Mouse (Mus musculus) hindlimb bud, embryonic 11.5 days (tissue): ENCODE measurements around the gene Atg9b.

Experiments
- DNase-seq: peaks from one replicate; pipeline ENCODE4 v3.0.0-alpha.2; 2012; ENCODE audit warnings: low read depth, low spot score; ENCODE audit errors: extremely low spot score

The Atg9b gene

DNA sequence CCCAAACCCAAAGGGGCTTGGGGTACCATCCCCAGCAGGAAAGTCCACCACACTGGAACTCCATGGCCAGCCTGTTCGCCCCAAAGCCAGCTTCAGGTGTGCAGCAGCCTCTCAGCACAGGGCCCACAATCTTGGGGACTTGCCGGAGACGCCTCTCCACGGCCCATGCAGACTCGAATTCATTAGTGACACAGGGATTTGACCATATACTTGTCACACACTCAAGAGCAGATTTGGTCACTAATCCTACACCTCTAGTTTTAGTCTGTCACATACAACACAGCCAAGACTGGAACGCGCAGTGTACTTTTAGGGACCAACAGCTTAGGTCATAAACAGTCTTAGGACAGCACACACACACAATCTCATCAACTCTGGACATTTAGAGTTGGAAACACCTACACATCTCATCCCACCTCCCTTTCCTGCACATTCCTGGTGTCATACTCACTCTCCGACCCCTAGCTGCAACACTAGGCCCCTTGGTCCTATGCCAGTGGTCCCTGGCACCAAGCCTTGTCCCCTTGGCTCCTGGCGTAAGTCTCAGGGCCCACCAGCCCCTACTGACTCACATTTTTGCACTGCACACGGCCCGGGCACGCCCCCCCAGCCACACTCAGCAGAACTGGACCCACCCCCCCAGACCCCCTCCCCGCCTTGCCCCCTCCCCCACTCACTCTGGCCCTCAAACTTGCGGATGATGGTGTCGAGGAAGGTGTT is 41.3 kb downstream of the Atg9b start:
- DNase-seq, result no peak

DNA sequence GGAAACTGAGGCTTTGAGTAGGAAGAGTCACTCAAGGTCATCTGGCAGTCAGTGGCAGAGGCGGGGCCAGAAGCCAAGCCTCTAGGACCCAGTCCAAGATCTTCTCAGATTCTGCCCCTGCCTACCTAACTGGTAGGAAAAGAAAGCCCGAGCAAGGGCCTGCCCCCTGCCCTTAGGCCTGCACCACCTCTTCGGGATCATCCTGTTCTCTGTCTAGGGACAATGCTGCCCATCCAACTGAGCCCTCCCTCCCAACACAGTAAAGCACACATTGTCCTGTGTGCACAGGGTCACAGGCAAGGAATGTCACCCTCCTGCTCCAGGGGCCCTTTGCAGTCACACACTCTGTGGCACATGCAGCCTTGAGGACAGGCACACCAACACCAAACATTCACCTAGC is 41.9 kb downstream of the Atg9b start:
- DNase-seq, result no peak

DNA sequence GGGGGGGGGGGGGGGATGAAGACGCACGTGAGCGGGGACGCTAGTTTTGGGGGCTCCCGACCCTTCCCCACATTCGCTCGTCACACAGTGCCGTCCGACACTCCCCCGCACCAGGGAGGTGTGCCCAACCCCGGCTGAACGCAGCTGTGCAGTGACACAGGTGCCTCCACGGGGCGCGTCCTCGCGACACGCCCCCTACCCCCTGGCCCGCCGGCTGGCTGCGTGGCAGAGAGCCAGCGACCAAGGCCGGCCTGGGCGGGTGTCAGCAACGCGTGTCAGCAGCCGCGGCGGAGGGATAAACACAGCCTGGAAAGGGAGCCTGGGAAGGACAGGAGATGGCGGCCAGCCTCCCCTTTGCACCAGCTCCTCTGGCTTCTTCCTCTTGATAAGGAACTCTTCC is 43.4 kb downstream of the Atg9b start:
- no peak for DNase-seq

DNA sequence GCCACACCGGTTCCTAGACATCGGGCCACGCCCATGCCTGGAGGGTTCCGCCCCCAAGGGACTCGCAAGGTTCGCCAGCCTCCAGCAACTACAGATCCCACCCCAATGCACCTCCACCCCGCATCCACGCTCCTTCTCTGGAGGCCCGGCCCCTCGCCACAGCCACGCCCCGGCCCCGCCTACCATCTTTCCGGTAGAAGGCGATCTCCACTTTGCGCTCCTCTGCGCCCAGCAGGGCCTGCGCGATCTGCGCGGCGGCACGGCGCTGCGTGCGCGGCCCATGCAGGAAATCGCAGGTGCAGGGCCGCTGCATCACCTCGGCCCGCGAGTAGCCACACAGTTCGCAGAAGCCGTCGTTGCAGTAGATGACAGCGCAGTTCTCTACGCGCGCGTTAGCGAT is 43.8 kb downstream of the Atg9b start:
- DNase-seq, result no peak

DNA sequence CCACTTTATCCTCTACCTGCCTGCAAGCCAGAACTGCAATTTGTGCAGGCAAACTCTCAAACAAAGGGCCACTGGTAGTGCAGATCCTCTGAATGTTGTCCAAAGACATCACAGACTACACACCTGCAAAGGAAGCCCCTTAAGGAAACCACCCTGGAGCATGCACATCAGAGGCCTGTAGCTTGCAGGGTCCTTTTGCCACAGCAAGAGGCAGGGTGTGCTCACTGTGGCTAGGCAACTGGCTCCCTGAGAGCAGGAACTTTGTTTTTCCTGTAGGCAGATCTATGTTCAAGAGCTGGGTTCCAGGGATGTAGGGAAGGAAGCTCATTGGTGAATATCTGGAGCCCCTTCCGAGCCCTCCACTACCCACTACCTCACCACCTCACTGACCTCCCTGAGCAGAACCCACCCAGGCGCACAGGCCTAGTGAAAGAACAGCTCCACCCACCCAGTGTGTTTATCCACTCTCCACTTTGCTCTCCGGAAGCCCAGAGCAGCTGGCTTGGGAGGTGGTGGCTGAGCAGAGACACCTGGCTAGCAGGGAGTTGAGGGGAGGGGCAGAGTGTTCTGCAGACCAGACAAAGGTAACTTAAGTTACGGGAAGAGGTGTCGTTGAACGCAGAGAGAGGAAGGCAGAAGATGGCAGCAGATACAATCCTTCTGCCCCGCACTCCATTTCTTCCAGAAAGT is 44.6 kb downstream of the Atg9b start:
- no peak for DNase-seq

DNA sequence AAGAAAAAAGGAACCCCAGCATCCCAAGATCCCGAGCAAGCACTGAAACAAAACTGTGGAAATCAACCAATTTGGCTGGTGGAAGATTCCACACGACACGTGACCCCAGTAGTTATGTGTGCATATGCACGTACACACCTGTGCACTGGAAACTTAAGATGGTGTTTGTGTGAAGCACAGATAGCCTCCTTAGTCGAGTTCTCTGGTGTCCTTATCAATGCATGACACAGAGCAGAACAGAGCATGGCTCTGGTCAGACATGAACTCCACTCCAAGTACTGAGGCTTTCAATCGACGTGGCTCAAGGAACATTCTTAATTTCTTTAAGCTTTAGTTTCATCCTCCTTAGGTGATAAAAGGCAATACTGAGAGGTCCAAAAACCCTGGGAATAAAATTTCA is 45.6 kb downstream of the Atg9b start:
- DNase-seq, result no peak

DNA sequence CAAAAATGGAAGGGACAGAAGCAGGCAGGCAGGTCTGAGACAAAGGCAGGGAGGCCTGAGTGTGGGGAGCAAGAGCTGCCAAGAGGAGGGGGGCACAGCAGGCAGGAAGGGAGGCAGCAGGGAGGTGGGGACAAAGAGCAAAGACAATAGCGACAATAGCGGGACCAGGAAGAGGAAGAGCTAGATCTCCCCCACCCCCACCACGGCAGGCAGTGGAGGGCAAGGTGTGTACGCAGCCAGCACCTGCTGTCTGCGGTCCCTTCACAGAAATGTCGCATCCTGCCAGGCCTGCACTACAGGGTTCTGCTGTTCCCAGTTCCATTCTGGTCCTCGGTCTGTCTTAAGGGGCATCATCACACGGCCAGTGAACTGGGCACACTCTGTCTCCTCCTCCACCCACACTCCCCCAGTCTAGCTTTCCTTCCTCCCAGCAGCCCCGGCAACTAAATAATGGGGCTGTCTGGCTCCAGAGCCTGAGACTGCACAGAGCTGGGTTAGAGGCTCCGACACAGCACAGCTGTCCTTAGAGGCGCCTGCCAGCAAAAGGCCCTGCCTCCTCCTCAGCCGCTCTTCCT is 47.4 kb downstream of the Atg9b start:
- DNase-seq, result no peak

DNA sequence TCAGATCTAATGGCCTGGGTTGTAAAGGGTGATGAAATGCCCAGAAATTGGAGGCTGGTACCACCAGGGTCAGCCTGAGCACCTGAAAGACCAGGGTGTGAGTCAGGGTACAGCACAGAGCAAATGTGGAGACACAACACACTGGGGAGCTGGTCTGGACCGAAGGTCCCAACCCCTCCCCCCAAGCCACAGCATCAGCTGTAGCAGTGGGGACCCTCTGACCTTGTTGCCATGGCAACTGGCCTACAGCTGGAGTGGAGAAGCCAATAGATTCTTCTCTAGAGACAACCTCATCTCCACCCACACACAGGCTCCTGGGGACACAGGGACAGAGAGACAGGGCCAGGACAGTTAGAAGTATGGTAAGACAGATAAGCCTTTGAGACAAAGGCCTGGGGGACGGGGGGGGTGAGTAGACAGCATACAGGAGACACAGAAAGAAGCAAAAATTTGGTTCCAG is 47.9 kb downstream of the Atg9b start:
- DNase-seq, result no peak

DNA sequence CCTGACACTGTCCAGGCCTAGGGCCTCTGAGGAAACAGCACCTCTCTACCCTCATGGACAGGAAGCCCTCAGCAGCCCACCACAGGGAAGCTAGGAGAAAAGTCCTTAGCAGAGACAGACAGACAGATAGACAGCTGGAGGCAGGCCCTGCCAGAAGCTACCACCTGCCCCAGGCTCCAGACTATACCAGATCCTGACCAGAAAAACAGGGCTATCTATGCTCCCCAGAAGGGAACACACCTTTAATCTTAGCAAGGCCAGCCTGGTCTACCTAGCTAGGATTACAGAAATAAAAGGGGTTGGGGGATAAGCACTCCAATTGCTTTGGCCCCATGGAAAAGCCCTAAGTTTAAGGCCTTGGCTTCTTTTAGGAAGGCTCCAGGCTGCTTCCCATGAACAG is 48.6 kb downstream of the Atg9b start:
- DNase-seq, result no peak

DNA sequence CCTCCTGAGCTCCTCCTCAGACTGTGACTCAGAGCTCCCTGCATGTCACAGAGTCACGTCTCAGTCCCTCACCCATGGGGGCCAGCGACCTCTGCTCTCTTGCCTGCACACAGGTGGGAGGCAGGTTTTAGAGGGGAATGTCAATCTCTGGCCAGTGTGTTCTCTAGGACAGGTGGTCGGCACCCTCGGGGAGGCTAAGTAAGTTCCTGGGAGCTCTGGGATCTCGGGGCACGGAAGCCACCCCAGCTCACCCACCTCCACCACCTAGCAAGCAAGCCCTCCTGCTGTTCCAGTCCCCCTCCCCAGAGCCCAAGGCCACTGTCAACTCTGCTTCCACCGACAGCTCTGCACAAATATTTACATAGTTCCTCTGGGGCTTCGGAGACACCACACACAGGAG is 49.0 kb downstream of the Atg9b start:
- no peak for DNase-seq

DNA sequence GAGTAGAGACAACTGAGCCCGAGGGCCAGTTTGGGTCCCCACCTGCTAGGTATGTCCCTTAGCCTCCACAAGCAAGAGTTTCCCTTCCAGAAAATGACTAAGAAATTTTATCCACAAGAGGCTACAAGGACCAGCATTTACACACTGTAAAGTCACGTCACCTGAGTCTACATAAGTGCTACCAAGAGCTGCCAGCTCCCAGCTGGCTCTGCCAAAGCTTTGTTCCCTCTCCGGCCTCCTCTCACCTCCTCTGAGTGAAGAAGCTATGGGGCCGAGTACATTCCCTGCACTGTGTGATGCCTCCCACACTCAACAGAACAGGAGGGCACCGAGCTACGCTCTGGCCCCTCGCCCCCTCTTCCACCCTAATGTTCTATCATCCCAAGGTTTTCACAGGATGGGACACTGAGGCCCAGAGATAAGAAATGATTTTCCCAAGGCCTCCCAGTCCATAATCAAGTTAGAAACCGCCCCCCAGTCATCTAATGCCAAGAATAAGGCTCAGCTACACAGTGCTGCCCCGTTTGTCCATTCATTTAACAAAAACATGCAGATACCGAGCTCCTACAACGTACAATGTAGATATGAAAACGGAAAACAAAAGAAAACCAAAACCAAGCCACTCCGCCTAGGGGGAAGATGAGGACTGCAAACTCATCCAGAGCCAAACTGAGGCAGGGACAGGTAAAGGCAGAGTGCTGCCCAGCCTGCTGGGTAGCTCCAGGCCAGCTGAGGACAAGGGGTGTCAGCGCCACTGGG is 49.6 kb downstream of the Atg9b start:
- DNase-seq, result no peak

DNA sequence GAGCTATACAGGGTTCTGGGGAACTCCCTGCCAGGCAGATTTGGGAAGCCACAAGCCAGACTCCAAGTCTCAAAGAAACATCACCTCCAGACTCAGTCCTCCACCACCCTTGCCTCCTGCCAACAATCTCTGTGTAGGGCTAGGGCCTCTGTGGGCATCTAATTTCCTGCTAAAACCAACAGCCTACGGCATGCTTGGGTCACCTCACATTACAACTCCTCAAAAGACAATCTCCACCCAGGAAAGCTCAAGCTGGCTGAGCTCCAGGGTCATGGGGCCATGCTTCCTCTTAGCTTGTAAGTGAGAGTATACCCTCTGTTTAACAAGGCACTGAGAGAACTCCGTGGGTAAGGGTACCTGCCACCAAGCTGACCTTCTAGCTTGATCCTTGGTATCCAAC is 54.1 kb downstream of the Atg9b start:
- no peak for DNase-seq

DNA sequence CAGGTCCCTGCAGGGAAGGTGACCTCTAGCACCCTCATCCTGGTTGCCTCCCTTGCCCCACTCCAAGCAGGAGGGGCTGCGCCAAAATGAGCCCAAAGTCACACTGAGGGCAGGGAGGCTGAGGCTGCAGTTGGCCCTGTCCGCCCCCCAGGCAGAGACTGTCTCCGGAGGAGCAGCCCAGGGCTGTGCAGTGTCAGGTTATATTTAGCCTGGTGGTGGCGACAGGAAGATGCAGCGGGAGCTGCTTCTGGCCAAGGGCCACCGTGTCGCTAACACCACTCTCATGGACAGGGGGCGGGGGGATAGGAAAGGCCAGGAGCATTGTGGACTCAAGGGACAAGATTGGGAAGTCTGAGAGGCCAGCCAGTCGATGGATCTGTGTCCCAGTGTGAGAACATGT is 54.6 kb downstream of the Atg9b start:
- no peak for DNase-seq

DNA sequence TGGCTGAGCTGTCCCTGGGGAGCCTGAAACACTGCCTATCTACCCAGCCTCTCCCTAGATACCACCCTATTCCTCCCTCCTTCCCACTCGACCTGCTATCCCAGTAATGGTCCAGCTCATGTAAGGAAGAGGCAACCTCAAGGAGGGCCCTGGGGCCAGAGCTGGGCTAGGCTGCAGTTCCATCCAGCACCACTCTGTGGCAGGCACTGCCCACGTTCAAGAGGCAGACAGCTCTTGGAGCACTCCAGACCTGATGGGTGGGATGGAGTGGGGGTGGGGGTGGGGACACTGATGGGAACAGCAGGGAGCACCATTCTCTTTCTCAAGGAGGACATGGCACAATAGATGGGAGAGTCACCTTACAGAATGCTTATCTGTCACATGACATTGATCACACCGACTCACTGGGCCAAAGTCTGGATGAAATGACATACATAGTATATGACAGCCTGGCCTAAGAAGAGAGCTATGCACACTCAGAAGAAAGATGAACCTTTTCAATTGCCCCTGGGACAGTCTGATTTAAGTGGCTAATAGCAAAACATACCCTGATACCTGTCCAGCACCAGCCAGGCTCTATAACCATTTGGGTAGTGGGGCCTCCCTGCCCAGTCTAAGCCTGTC is 55.9 kb downstream of the Atg9b start:
- no peak for DNase-seq

DNA sequence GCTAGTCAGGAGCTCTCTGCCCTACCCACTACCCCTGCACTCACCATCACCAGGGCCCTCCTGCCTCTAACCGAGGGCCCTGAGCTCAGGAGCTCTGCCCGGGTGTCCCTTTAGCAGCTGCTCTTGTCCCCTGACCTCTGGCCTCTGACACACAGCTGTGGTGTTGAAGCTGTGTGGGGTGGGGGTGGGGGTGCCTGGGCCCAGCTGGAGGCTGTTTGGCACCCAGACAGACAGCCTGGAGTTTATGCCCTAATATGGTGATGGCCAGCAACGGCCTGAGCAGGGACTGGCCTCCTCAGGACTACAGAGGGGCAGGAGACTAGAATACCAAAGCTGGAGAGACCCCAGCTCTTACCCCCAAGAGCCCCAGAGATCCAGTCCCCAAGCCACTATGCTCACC is 57.2 kb downstream of the Atg9b start:
- no peak for DNase-seq
